Mouse (Mus musculus) urinary bladder, postnatal 25 days (tissue): ENCODE measurements at regions not wholly inside any gene's neighbourhood (a gene's known extent, or its start where the extent isn't known, plus 50 kb on each side); places are given as distances from the start of the nearest gene placed in this dataset.

ENCODE experiments used
- DNase-seq: peaks from one replicate; pipeline ENCODE4 v3.0.0; 2022; ENCODE audit warnings: low spot score

DNA sequence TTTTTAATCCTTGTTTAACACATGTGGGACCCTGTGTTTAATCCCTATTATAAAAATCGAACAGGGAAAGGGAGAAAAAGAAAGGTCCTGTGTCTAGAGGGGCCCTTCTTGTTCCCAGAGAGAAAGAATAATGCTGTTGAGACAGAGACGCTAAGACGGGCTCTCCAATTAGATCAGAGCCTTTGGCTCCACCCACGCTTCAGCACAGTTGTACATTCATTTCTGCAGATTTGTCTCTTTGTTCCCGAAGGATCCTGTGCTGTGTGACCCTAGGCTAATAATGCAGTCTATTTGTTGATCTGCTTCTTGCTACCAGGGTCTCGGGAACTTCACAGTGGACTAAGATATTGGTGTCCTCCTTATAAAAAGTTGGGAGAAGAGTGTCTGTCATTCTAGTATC lies 92.0 kb downstream of the Cdc5l start:
- no peak for DNase-seq

- no peak for DNase-seq
Measured at GRCm38 (mm10) chr17:45340851-45341250, 92.7 kb downstream of the Cdc5l start.

- no peak for DNase-seq
Measured at GRCm38 (mm10) chr17:45339226-45339625, 94.3 kb downstream of the Cdc5l start.

- no peak for DNase-seq
Measured at GRCm38 (mm10) chr17:45338086-45338485, 95.5 kb downstream of the Cdc5l start.

DNA sequence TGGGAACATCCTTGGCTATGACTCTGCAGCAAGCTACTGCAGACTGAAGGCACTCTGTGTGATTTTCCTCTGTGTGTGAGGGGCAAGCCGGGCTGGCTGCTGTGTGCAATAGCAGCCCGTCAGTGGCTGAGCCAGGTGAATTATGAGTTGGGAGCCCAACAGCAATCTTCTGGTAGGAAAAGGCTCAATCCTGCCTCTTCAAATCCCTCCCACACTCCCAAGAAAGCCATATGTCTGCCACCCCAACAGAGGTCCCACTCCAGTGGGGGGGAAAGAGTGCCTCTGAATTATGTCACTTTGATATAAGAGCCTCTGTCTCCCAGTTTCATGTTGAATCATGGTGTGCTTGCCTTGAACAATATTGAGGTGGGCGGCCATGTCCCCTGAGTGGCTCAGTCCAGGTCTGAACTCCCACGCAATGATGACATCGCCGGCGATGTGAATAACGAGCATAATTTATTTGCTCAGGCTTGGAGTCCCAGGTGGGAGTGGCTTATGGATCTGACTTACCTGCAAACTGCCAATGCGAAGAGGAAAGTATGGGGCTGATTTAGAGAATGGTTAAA lies 97.9 kb downstream of the Cdc5l start:
- DNase-seq = no peak

DNA sequence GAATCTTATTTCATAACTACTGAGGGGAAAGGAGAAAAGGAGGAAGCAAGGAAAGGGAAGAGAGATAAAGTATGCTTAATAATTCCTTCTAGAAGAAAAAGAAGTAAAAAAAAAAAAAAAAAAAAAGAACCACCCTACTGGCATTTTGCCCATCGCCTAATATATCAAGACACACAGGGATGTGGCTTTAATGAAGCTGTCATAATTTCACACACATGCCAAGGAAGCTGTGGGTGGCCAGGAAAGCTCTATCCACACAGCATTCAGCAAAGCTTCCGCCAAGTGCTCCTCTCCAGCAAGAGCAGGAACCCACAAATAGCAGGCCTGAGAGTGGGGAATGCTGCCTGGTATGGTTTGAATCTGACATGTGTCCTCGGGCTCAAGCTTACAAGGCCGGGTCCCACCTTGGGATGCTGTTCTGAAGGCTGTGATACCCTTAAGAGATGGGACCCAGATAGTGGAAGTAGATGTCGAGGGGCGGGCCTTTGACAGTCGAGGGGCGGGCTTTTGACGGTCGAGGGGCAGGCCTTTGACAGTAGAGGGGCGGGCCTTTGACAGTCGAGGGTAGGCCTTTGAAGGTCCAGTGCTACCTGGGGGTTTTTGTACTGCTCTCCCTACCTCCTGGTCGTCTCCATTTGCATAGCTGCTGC lies 98.7 kb downstream of the Cdc5l start:
- DNase-seq = no peak

- DNase-seq = no peak
Measured at GRCm38 (mm10) chr17:45332321-45332720, 101.2 kb downstream of the Cdc5l start.

- no peak for DNase-seq
Measured at GRCm38 (mm10) chr17:45329241-45329640, 104.3 kb downstream of the Cdc5l start.

GRCm38 (mm10) chr17:45326726-45327125 lies 106.8 kb downstream of the Cdc5l start:
- DNase-seq = no peak

- DNase-seq = no peak
Measured at GRCm38 (mm10) chr17:45326173-45326572, 107.4 kb downstream of the Cdc5l start.

DNA sequence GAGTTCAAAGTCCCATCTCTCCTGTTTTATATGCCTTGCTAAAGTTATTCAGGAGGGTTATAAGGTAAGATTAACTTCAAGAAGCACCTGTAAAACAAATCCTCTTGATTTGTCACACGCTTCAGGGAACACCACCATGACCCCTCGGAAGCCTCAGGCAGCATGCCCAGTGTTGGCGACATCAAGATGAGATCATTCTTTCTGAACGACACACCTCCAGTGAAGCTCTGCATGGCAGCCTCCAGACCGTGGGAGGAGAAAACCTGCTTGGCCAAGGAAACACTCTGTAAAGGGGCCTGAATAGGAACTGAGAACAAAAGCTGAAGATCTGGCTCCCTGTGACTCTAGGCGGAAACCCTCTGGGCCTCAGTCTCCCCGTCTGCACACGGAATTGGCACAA lies 110.7 kb downstream of the Cdc5l start:
- no peak for DNase-seq

GRCm38 (mm10) chr17:45320074-45320473 lies 113.5 kb downstream of the Cdc5l start:
- DNase-seq = no peak

GRCm38 (mm10) chr17:45318211-45319076 lies 115.1 kb downstream of the Cdc5l start:
- no peak for DNase-seq

DNA sequence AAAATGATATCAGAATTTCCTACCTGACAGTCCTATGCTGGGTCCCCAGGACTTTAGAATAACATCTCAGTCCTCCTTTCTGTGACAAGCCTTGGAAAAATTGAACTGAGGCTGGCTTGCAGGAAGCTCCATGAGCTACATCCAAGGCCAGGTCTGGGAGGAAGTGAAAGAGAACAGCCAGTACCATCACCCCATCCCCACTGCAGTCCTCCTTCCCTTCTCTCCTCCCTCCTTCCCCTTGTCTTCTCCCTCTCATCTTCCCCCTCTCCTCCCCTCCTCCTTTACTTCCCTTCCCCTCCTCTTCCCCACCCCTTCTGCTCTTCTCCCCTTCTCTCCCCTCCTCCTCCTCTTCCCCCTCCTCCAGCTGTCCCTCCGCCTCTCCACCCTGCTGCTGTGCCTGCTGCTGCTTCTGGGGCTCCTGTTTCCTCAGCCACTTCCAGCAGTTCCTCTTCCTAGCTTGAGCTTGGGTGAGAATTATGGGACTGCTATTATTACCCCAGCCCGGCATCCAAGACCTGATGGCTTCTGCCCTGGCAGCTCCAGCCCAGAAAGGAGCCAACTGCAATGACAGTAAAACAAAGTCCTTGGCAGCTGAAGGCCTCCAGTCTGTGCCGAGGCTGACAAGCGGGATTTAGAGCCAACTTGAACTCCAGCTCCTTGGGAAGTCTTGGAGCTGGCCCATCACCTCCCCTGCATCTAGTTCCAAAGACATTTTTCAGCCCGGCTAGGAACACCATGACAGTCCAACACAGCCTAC lies 120.8 kb downstream of the Cdc5l start:
- DNase-seq = peak; percentile 4

- DNase-seq = no peak
Measured at GRCm38 (mm10) chr17:45306506-45306905, 127.0 kb downstream of the Cdc5l start.

GRCm38 (mm10) chr17:45303183-45303582 lies 130.4 kb downstream of the Cdc5l start:
- DNase-seq = no peak

GRCm38 (mm10) chr17:45298355-45298754 lies 135.2 kb downstream of the Cdc5l start:
- DNase-seq = no peak

GRCm38 (mm10) chr17:45297860-45298259 lies 135.7 kb downstream of the Cdc5l start:
- no peak for DNase-seq

- no peak for DNase-seq
Measured at GRCm38 (mm10) chr17:45296363-45296762, 137.2 kb downstream of the Cdc5l start.

GRCm38 (mm10) chr17:45294886-45295285 lies 138.7 kb downstream of the Cdc5l start:
- DNase-seq = no peak

- DNase-seq = no peak
Measured at GRCm38 (mm10) chr17:45294256-45294865, 139.2 kb downstream of the Cdc5l start.

GRCm38 (mm10) chr17:45292883-45293282 lies 140.7 kb downstream of the Cdc5l start:
- no peak for DNase-seq
